ENCODE assay signal across 7 mouse cellular contexts in genomic region chr2:25271827-25272511, GRCm38 (mm10). TPM values are rescaled to one million over a fixed set of nuclear protein-coding genes. Genes with fewer than 3 reads are reported as not detected.
DNase-seq lines count a peak whose midpoint lies in the region; ATAC-seq and TF ChIP-seq lines count a peak whose summit lies in the region.

Gene Ssna1, minus strand, starts transcription at chr2:25272438.
Gene Anapc2, plus strand, starts transcription at chr2:25272478.

- no peaks in the 10 kb centered on the region for H3K27me3 ChIP-seq in embryonic facial prominence, embryonic 10.5 days (replicated peaks; ENCODE audit: low read depth, poor library complexity, severe bottlenecking)
- no peaks in the 10 kb centered on the region for H3K27me3 ChIP-seq in intestine, postnatal 0 days (replicated peaks; ENCODE audit: control insufficient read depth, insufficient read depth, low read length)
- H3K27me3 ChIP-seq in midbrain, embryonic 12.5 days = no peaks in the 10 kb centered on the region
- H3K27me3 ChIP-seq in small intestine, adult 2 months (ENCODE audit: control insufficient read depth, insufficient read depth, low read length) = no peaks in the 10 kb centered on the region

- H3K27ac ChIP-seq in embryonic facial prominence, embryonic 10.5 days (replicated peaks) = peak within 1 kb of the TSS; percentile 88
- H3K27ac ChIP-seq in intestine, postnatal 0 days (ENCODE audit: low read depth, low read length) = peak within 1 kb of the TSS; percentile 82
- peak within 1 kb of the TSS; percentile 78 for H3K27ac ChIP-seq in midbrain, embryonic 12.5 days (replicated peaks)
- H3K27ac ChIP-seq in small intestine, adult 2 months (ENCODE audit: insufficient read depth, low read depth, low read length) = peak within 1 kb of the TSS; percentile 45

- intact Hi-C loops in left cerebral cortex, postnatal 4 days (cut with DNase I) = no loop called here

- H3K9ac ChIP-seq in intestine, postnatal 0 days (ENCODE audit: low read depth, low read length) = peak within 1 kb of the TSS; percentile 73
- H3K9ac ChIP-seq in midbrain, embryonic 12.5 days (replicated peaks) = peak within 1 kb of the TSS; percentile 84

- peak; percentile 71 for TF ChIP-seq CTCF in intestine, postnatal 0 days (IDR thresholded peaks at IDR 0.05; ENCODE audit: low read depth)
- no peak for TF ChIP-seq CTCF in small intestine, adult 2 months (IDR thresholded peaks at IDR 0.05; ENCODE audit: extremely low read depth, insufficient read length, insufficient replicate concordance, low read depth, low read length)

- TF ChIP-seq POLR2A in small intestine, adult 2 months (IDR thresholded peaks at IDR 0.05; ENCODE audit: low read depth, low read length) = peak; percentile 13; the same call in 1 of the 2 replicates

- peak; percentile 99 for DNase-seq in adrenal gland, postnatal 10 days
- peak; percentile 99 for DNase-seq in embryonic facial prominence, embryonic 10.5 days (ENCODE audit: low spot score)
- DNase-seq in gonadal fat pad, adult 2 months (ENCODE audit: low read depth) = peak; percentile 62
- DNase-seq in left cerebral cortex, postnatal 4 days = peak; percentile 98

- peaks cover 81% of the 10 kb centered on the region for H3K36me3 ChIP-seq in embryonic facial prominence, embryonic 10.5 days (replicated peaks)
- peaks cover 62% of the 10 kb centered on the region for H3K36me3 ChIP-seq in intestine, postnatal 0 days (ENCODE audit: control insufficient read depth, insufficient read depth)
- peaks cover 54% of the 10 kb centered on the region for H3K36me3 ChIP-seq in midbrain, embryonic 12.5 days
- peaks cover 51% of the 10 kb centered on the region for H3K36me3 ChIP-seq in small intestine, adult 2 months (ENCODE audit: control insufficient read depth, insufficient read depth, low read length)

- ATAC-seq in intestine, postnatal 0 days = peak; percentile 92
- ATAC-seq in midbrain, embryonic 12.5 days (ENCODE audit: low FRiP score, low read depth) = peak; percentile 97

- peaks cover 30% of the 10 kb centered on the region for H3K4me1 ChIP-seq in embryonic facial prominence, embryonic 10.5 days
- H3K4me1 ChIP-seq in intestine, postnatal 0 days (replicated peaks; ENCODE audit: control insufficient read depth, insufficient read depth, low read length) = peaks cover 14% of the 10 kb centered on the region
- H3K4me1 ChIP-seq in midbrain, embryonic 12.5 days = peaks cover 33% of the 10 kb centered on the region
- peaks cover 14% of the 10 kb centered on the region for H3K4me1 ChIP-seq in small intestine, adult 2 months (ENCODE audit: control insufficient read depth, insufficient read depth, insufficient read length, low read length)

- H3K9me3 ChIP-seq in embryonic facial prominence, embryonic 10.5 days = no peaks in the 10 kb centered on the region
- H3K9me3 ChIP-seq in intestine, postnatal 0 days (ENCODE audit: control insufficient read depth) = no peaks in the 10 kb centered on the region
- H3K9me3 ChIP-seq in midbrain, embryonic 12.5 days = no peaks in the 10 kb centered on the region

- H3K4me3 ChIP-seq in embryonic facial prominence, embryonic 10.5 days = peak within 1 kb of the TSS; percentile 98
- peak within 1 kb of the TSS; percentile 86 for H3K4me3 ChIP-seq in intestine, postnatal 0 days (ENCODE audit: low read depth, low read length)
- peak within 1 kb of the TSS; percentile 93 for H3K4me3 ChIP-seq in midbrain, embryonic 12.5 days
- peak within 1 kb of the TSS; percentile 88 for H3K4me3 ChIP-seq in small intestine, adult 2 months (ENCODE audit: low read depth, low read length)

- WGBS in embryonic facial prominence, embryonic 10.5 days = under 1% methylated on average over 55 of the region's 55 CpGs
- WGBS in intestine, postnatal 0 days = under 1% methylated on average over 49 of the region's 55 CpGs
- under 1% methylated on average over 55 of the region's 55 CpGs for WGBS in midbrain, embryonic 12.5 days
- under 1% methylated on average over 55 of the region's 55 CpGs for WGBS in small intestine, adult 2 months

- H3K4me2 ChIP-seq in intestine, postnatal 0 days (replicated peaks; ENCODE audit: low read depth) = peak within 1 kb of the TSS; percentile 91
- peak within 1 kb of the TSS; percentile 95 for H3K4me2 ChIP-seq in midbrain, embryonic 12.5 days (replicated peaks)

RNA-seq across cellular contexts. Expression of gene Ssna1, which starts in this region (rescaled TPM):
- 10 to 100 TPM; 48.0 to 52.2 TPM for total RNA-seq in adrenal gland, postnatal 10 days (2021)
- 228 and 238 TPM in 2 replicates for polyA plus RNA-seq in embryonic facial prominence, embryonic 10.5 days (2016; fragmentation: Nextera tagmentation; extraction: Ambion mirVana)
- 44.6 and 56.3 TPM in 2 replicates for polyA plus RNA-seq in gonadal fat pad, adult 2 months (2012; rRNA removed)
- 105 and 108 TPM in 2 replicates for polyA plus RNA-seq in intestine, postnatal 0 days (2015; fragmentation: Nextera tagmentation; extraction: Ambion mirVana)
- 10 to 100 TPM; 72.3 to 75.7 TPM for total RNA-seq in left cerebral cortex, postnatal 4 days (2021)
- polyA plus RNA-seq in midbrain, embryonic 12.5 days (2016; fragmentation: Nextera tagmentation; extraction: Ambion mirVana) = 210 and 216 TPM in 2 replicates
- polyA plus RNA-seq in small intestine, adult 2 months (2012; rRNA removed) = 40.7 and 55.9 TPM in 2 replicates

RNA-seq across cellular contexts. Expression of gene Anapc2, which starts in this region (rescaled TPM):
- 10 to 100 TPM; 61.0 to 73.1 TPM for total RNA-seq in adrenal gland, postnatal 10 days (2021)
- 147 and 151 TPM in 2 replicates for polyA plus RNA-seq in embryonic facial prominence, embryonic 10.5 days (2016; fragmentation: Nextera tagmentation; extraction: Ambion mirVana)
- 119 and 122 TPM in 2 replicates for polyA plus RNA-seq in gonadal fat pad, adult 2 months (2012; rRNA removed)
- 41.6 and 43.4 TPM in 2 replicates for polyA plus RNA-seq in intestine, postnatal 0 days (2015; fragmentation: Nextera tagmentation; extraction: Ambion mirVana)
- total RNA-seq in left cerebral cortex, postnatal 4 days (2021) = 100 to 1,000 TPM; 108 to 121 TPM
- polyA plus RNA-seq in midbrain, embryonic 12.5 days (2016; fragmentation: Nextera tagmentation; extraction: Ambion mirVana) = 143 and 144 TPM in 2 replicates
- polyA plus RNA-seq in small intestine, adult 2 months (2012; rRNA removed) = 31.0 and 71.6 TPM in 2 replicates

Comparison
In these comparisons a context has a peak if more than half of its experiments do, and no peak if none do; other contexts are left out.
1. Peak in every context shown above with its lines: DNase-seq, ATAC-seq, H3K4me3 ChIP-seq and H3K27ac ChIP-seq.